ENCODE assay signal across 11 mouse cellular contexts in the genomic region with DNA sequence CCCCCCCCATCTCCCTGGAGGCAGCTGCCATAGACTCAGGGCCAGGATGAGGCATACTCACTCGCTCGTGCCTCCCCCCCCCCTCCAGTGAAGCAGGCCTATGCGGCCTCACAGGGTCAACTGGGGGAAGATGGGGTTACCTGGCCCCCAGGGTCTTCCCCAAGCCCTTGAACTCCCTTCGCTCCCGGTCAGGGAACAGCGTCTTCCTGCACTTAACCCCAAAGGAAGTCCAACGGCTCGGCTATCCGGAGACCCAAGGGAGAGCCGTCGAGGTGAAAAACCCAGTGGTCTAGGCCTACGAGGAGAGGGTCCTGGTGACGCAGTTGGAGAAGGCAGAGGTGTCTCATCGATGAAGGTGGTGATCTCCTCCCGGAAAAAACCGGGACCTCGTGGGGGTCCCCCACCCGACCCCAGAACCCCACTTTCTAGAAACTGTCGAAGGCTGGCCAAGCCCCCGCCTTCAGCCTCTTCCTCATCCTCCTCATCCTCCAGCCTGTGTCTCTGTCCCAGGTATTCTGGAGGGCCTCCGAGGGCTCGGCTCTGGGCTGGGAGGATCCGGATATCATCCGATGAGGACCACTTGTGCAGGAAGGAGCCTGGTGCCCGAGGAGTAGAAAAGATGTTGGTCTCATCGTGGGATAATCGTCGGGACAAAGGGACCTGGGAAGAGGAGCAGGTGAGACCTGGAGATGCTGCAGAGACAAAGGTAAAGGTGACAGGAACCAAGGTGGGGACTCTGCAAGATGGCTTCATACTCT. TPM values are rescaled to one million over a fixed set of nuclear protein-coding genes. Genes with fewer than 3 reads are reported as not detected.
DNase-seq lines count a peak whose midpoint lies in the region; ATAC-seq and TF ChIP-seq lines count a peak whose summit lies in the region.
"Had no signal": no experiment of that assay in that cellular context is flagged by ENCODE, and none has a peak within 500 bp of the region (broad histone marks: within the 10 kb centered on the region; RNA-seq: fewer than 3 reads in every experiment).

No protein-coding gene starts in this region.

- peak; percentile 63 for DNase-seq in cerebellum, adult 11-12 months
- no peak for DNase-seq in cerebellum, postnatal 36 days
- no peak for DNase-seq in kidney, adult 2 months
- DNase-seq in gastrocnemius, postnatal 4 days (ENCODE audit: low spot score in 2 of 2), result no peak
- DNase-seq: adrenal gland, postnatal 14 days had no signal

- ATAC-seq in kidney, embryonic 16.5 days (ENCODE audit: low FRiP score, low TSS enrichment), result no peak
- no peak for ATAC-seq in forebrain, embryonic 15.5 days (replicated peaks)
- ATAC-seq in midbrain, embryonic 13.5 days, result no peak
- no peak for ATAC-seq in granulocyte monocyte progenitor cell, adult 5-6 weeks (replicated peaks; ENCODE audit: poor library complexity, severe bottlenecking)

- H3K9ac ChIP-seq in kidney, embryonic 16.5 days (replicated peaks; ENCODE audit: low read length), result peak overlapping the region; percentile 97
- no peak overlapping the region for H3K9ac ChIP-seq in forebrain, embryonic 15.5 days (replicated peaks)
- peak overlapping the region; percentile 96 for H3K9ac ChIP-seq in midbrain, embryonic 13.5 days (replicated peaks)

- H3K36me3 ChIP-seq in kidney, embryonic 16.5 days (ENCODE audit: insufficient read depth, low read length), result no peaks in the 10 kb centered on the region
- H3K36me3 ChIP-seq in kidney, adult 2 months (ENCODE audit: control insufficient read depth, insufficient read depth, low read length), result no peaks in the 10 kb centered on the region
- 0 out of 2 replicates have a peak, but pooled peaks cover 3% of the 10 kb centered on the region for H3K36me3 ChIP-seq in forebrain, embryonic 15.5 days
- peaks cover 7% of the 10 kb centered on the region; the same call in 1 of the 2 replicates for H3K36me3 ChIP-seq in midbrain, embryonic 13.5 days

- 74% methylated on average over 28 of the region's 28 CpGs for WGBS in kidney, embryonic 16.5 days
- 76% methylated on average over 28 of the region's 28 CpGs for WGBS in kidney, adult 2 months
- WGBS in forebrain, embryonic 15.5 days, result 82% methylated on average over 28 of the region's 28 CpGs
- WGBS in midbrain, embryonic 13.5 days, result 80% methylated on average over 26 of the region's 28 CpGs

- no peak for TF ChIP-seq POLR2A in kidney, adult 2 months (IDR thresholded peaks at IDR 0.05; ENCODE audit: low read depth, low read length)

- peak overlapping the region; percentile 89 for H3K4me2 ChIP-seq in kidney, embryonic 16.5 days (replicated peaks; ENCODE audit: low read depth, low read length)
- H3K4me2 ChIP-seq in forebrain, embryonic 15.5 days (replicated peaks), result 0 out of 2 replicates have a peak overlapping the region, but pooled peaks have one; percentile 68
- peak overlapping the region; percentile 81 for H3K4me2 ChIP-seq in midbrain, embryonic 13.5 days (replicated peaks)

- no peaks in the 10 kb centered on the region for H3K9me3 ChIP-seq in kidney, embryonic 16.5 days (ENCODE audit: low read length)
- H3K9me3 ChIP-seq in forebrain, embryonic 15.5 days, result no peaks in the 10 kb centered on the region
- H3K9me3 ChIP-seq in midbrain, embryonic 13.5 days, result no peaks in the 10 kb centered on the region

- no peak overlapping the region for H3K27ac ChIP-seq in kidney, embryonic 16.5 days (ENCODE audit: low read length)
- H3K27ac ChIP-seq in kidney, adult 2 months (ENCODE audit: insufficient read depth, low read depth, low read length), result no peak overlapping the region
- H3K27ac ChIP-seq in forebrain, embryonic 15.5 days (replicated peaks), result no peak overlapping the region
- no peak overlapping the region; the same call in 1 of the 2 replicates for H3K27ac ChIP-seq in midbrain, embryonic 13.5 days
- H3K27ac ChIP-seq: macrophage had no signal

- H3K4me3 ChIP-seq in kidney, embryonic 16.5 days (ENCODE audit: low read length), result no peak overlapping the region
- no peak overlapping the region for H3K4me3 ChIP-seq in kidney, adult 2 months (ENCODE audit: insufficient read depth, low read depth, low read length)
- no peak overlapping the region for H3K4me3 ChIP-seq in forebrain, embryonic 15.5 days
- H3K4me3 ChIP-seq in midbrain, embryonic 13.5 days (replicated peaks), result no peak overlapping the region

- H3K4me1 ChIP-seq in kidney, embryonic 16.5 days (ENCODE audit: insufficient read depth, low read length), result peaks cover 46% of the 10 kb centered on the region
- no peaks in the 10 kb centered on the region for H3K4me1 ChIP-seq in kidney, adult 2 months (ENCODE audit: control insufficient read depth, insufficient read depth, low read length)
- H3K4me1 ChIP-seq in forebrain, embryonic 15.5 days, result peaks cover 61% of the 10 kb centered on the region
- peaks cover 67% of the 10 kb centered on the region for H3K4me1 ChIP-seq in midbrain, embryonic 13.5 days (replicated peaks)

- TF ChIP-seq CTCF in kidney, adult 2 months (conservative IDR thresholded peaks at IDR 0.05; ENCODE audit: insufficient read depth, insufficient read length, low read depth, low read length), result no peak

- H3K27me3 ChIP-seq in kidney, embryonic 16.5 days (ENCODE audit: insufficient read depth, low read length), result peaks cover 15% of the 10 kb centered on the region; the same call in 1 of the 2 replicates
- no peaks in the 10 kb centered on the region for H3K27me3 ChIP-seq in kidney, adult 2 months (replicated peaks; ENCODE audit: control insufficient read depth, insufficient read depth, low read length)
- no peaks in the 10 kb centered on the region for H3K27me3 ChIP-seq in forebrain, embryonic 15.5 days
- H3K27me3 ChIP-seq in midbrain, embryonic 13.5 days, result 0 out of 2 replicates have a peak, but pooled peaks cover 12% of the 10 kb centered on the region

RNA-seq across cellular contexts. Expression of gene P3h3, which starts 1.2 kb away (rescaled TPM):
- polyA plus RNA-seq in kidney, embryonic 16.5 days (2015; fragmentation: Nextera tagmentation; extraction: Ambion mirVana), result 10.4 and 19.3 TPM in 2 replicates
- polyA plus RNA-seq in kidney, adult 2 months (2012; rRNA removed), result 15.8 and 19.1 TPM in 2 replicates
- polyA plus RNA-seq in forebrain, embryonic 15.5 days (2015; fragmentation: Nextera tagmentation; extraction: Ambion mirVana), result 15.3 and 15.7 TPM in 2 replicates
- 12.3 and 17.0 TPM in 2 replicates for polyA plus RNA-seq in midbrain, embryonic 13.5 days (2015; fragmentation: Nextera tagmentation; extraction: Ambion mirVana)
- 1.4 and 4.3 TPM in 2 replicates for total RNA-seq in granulocyte monocyte progenitor cell, adult 5-6 weeks (2014; fragmentation: Nextera tagmentation)
- 3.4 and 4.0 TPM in 2 replicates for total RNA-seq in granulocyte monocyte progenitor cell, adult 5-6 weeks (2017)
- 10 to 100 TPM; 57.3 to 62.8 TPM for total RNA-seq in gastrocnemius, postnatal 4 days (2021)

RNA-seq across cellular contexts. Expression of gene Gpr162, which starts 5.0 kb away (rescaled TPM):
- 1.1 and 1.4 TPM in 2 replicates for polyA plus RNA-seq in kidney, embryonic 16.5 days (2015; fragmentation: Nextera tagmentation; extraction: Ambion mirVana)
- polyA plus RNA-seq in kidney, adult 2 months (2012; rRNA removed), result 4.0 and 5.6 TPM in 2 replicates
- 25.2 and 25.9 TPM in 2 replicates for polyA plus RNA-seq in forebrain, embryonic 15.5 days (2015; fragmentation: Nextera tagmentation; extraction: Ambion mirVana)
- 19.2 and 22.9 TPM in 2 replicates for polyA plus RNA-seq in midbrain, embryonic 13.5 days (2015; fragmentation: Nextera tagmentation; extraction: Ambion mirVana)
- 2.0 TPM in 1 of 2 replicates, not detected in the other for total RNA-seq in granulocyte monocyte progenitor cell, adult 5-6 weeks (2014; fragmentation: Nextera tagmentation)
- not detected in 2 replicates for total RNA-seq in granulocyte monocyte progenitor cell, adult 5-6 weeks (2017)
- 1 to 10 TPM; 1.2 to 1.3 TPM for total RNA-seq in gastrocnemius, postnatal 4 days (2021)

RNA-seq across cellular contexts. Expression of gene Gnb3, which starts 18.7 kb away (rescaled TPM):
- polyA plus RNA-seq in kidney, embryonic 16.5 days (2015; fragmentation: Nextera tagmentation; extraction: Ambion mirVana), result 1.7 and 1.8 TPM in 2 replicates
- 0.16 and 0.41 TPM in 2 replicates for polyA plus RNA-seq in kidney, adult 2 months (2012; rRNA removed)
- 0.23 and 1.8 TPM in 2 replicates for polyA plus RNA-seq in forebrain, embryonic 15.5 days (2015; fragmentation: Nextera tagmentation; extraction: Ambion mirVana)
- 5.1 and 7.5 TPM in 2 replicates for polyA plus RNA-seq in midbrain, embryonic 13.5 days (2015; fragmentation: Nextera tagmentation; extraction: Ambion mirVana)
- total RNA-seq in granulocyte monocyte progenitor cell, adult 5-6 weeks (2014; fragmentation: Nextera tagmentation), result not detected in 2 replicates
- total RNA-seq in granulocyte monocyte progenitor cell, adult 5-6 weeks (2017), result not detected in 2 replicates
- total RNA-seq in gastrocnemius, postnatal 4 days (2021), result 10 to 100 TPM; 13.6 to 14.3 TPM
- total RNA-seq: hematopoietic stem cell, adult 5-6 weeks had no signal
- polyA plus RNA-seq: macrophage had no signal

RNA-seq across cellular contexts. Expression of gene Cd4, which starts 29.3 kb away (rescaled TPM):
- polyA plus RNA-seq in kidney, embryonic 16.5 days (2015; fragmentation: Nextera tagmentation; extraction: Ambion mirVana), result 0.10 and 0.28 TPM in 2 replicates
- 0.57 and 4.3 TPM in 2 replicates for polyA plus RNA-seq in kidney, adult 2 months (2012; rRNA removed)
- polyA plus RNA-seq in forebrain, embryonic 15.5 days (2015; fragmentation: Nextera tagmentation; extraction: Ambion mirVana), result 0.15 TPM in 1 of 2 replicates, not detected in the other
- 0.07 TPM in 1 of 2 replicates, not detected in the other for polyA plus RNA-seq in midbrain, embryonic 13.5 days (2015; fragmentation: Nextera tagmentation; extraction: Ambion mirVana)
- 0.90 TPM in 1 of 2 replicates, not detected in the other for total RNA-seq in granulocyte monocyte progenitor cell, adult 5-6 weeks (2014; fragmentation: Nextera tagmentation)
- total RNA-seq in granulocyte monocyte progenitor cell, adult 5-6 weeks (2017), result 0.41 and 0.60 TPM in 2 replicates
- 1 to 10 TPM; 1.4 to 1.7 TPM for total RNA-seq in gastrocnemius, postnatal 4 days (2021)

RNA-seq across cellular contexts. Expression of gene Cdca3, which starts 29.4 kb away (rescaled TPM):
- 187 and 193 TPM in 2 replicates for polyA plus RNA-seq in kidney, embryonic 16.5 days (2015; fragmentation: Nextera tagmentation; extraction: Ambion mirVana)
- 4.2 and 4.3 TPM in 2 replicates for polyA plus RNA-seq in kidney, adult 2 months (2012; rRNA removed)
- polyA plus RNA-seq in forebrain, embryonic 15.5 days (2015; fragmentation: Nextera tagmentation; extraction: Ambion mirVana), result 100 and 106 TPM in 2 replicates
- polyA plus RNA-seq in midbrain, embryonic 13.5 days (2015; fragmentation: Nextera tagmentation; extraction: Ambion mirVana), result 82.7 and 89.5 TPM in 2 replicates
- 86.1 and 89.0 TPM in 2 replicates for total RNA-seq in granulocyte monocyte progenitor cell, adult 5-6 weeks (2014; fragmentation: Nextera tagmentation)
- total RNA-seq in granulocyte monocyte progenitor cell, adult 5-6 weeks (2017), result 128 and 162 TPM in 2 replicates
- 10 to 100 TPM; 27.9 to 28.2 TPM for total RNA-seq in gastrocnemius, postnatal 4 days (2021)
